Mouse (Mus musculus) ES-Bruce4 (cell line): ENCODE measurements at regions not wholly inside any gene's neighbourhood (a gene's known extent, or its start where the extent isn't known, plus 50 kb on each side); places are given as distances from the start of the nearest gene placed in this dataset.

Source experiments
- H3K27ac ChIP-seq: 2 replicates; pipeline ENCODE4 v1.5.1; 2012; ENCODE audit warnings: low read length, inconsistent platforms; ENCODE audit not compliant: insufficient read depth
- H3K27me3 ChIP-seq: 2 replicates; pipeline ENCODE4 v1.6.1; 2012; ENCODE audit warnings: mild to moderate bottlenecking, low read length, inconsistent platforms; ENCODE audit not compliant: control insufficient read depth, poor library complexity, insufficient read depth, severe bottlenecking
- H3K36me3 ChIP-seq: 2 replicates; pipeline ENCODE4 v1.6.1; 2012; ENCODE audit warnings: inconsistent platforms, mild to moderate bottlenecking, low read length, moderate library complexity; ENCODE audit not compliant: control insufficient read depth, poor library complexity, insufficient read depth, severe bottlenecking
- H3K4me1 ChIP-seq: one replicate; pipeline ENCODE4 v1.8.1; 2011; ENCODE audit warnings: low read length; ENCODE audit not compliant: control insufficient read depth, insufficient read depth
- H3K4me3 ChIP-seq: 2 replicates; pipeline ENCODE4 v1.5.1; 2011; ENCODE audit warnings: low read depth, mild to moderate bottlenecking, low read length
- H3K9ac ChIP-seq: 2 replicates; pipeline ENCODE4 v1.6.1; 2012; ENCODE audit warnings: low read depth, mild to moderate bottlenecking, inconsistent platforms; ENCODE audit not compliant: poor library complexity, severe bottlenecking
- H3K9me3 ChIP-seq: replicated peaks from 2 replicates; pipeline ENCODE4 v1.6.1; 2012; ENCODE audit warnings: mild to moderate bottlenecking, low read length, inconsistent platforms; ENCODE audit not compliant: control insufficient read depth, poor library complexity, insufficient read depth, severe bottlenecking
- CTCF ChIP-seq: IDR thresholded peaks from one replicate; pipeline ENCODE4 v1.8.1; 2011; ENCODE audit warnings: low read depth, low read length
- EP300 ChIP-seq: IDR thresholded peaks from 2 replicates; pipeline ENCODE4 v1.6.1; 2011; ENCODE audit warnings: low read depth, low read length; ENCODE audit not compliant: insufficient read depth
- POLR2A ChIP-seq: IDR thresholded peaks from one replicate; pipeline ENCODE4 v1.8.1; 2011; ENCODE audit warnings: low read length; ENCODE audit not compliant: insufficient read depth

DNA sequence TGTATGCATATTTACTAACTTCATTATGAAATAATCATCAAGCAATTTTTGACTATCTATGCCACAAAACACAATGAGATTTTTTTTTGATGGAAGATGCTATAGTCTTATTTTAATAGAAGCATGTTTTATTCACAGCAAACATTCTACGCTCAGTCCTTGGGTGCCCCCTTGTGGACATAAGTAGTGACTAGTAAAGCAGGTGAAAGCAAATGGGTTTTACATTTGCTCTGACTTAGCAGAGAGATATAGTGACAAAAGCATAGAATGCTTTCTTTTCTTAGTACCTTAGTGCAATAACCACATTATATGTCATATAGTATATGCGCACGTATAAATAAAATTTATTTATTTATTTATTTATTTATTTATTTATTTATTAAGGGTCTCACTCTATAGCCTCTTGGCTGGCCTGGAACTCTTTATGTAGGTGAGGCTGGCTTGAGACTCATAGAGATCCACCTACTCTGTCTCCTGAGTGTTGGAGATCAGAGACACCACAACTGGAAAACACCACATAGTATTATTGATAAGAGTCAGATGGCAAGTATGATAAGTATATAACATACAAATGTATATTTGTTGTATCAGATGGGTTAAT, 136.5 kb upstream of the Arhgap42 start:
- H3K4me3 ChIP-seq = no peak overlapping the region
- no peaks in the 10 kb centered on the region for H3K36me3 ChIP-seq
- no peaks in the 10 kb centered on the region for H3K9me3 ChIP-seq
- no peak for TF ChIP-seq EP300
- TF ChIP-seq CTCF = peak; percentile 13
- H3K4me1 ChIP-seq = no peaks in the 10 kb centered on the region
- H3K27me3 ChIP-seq = no peaks in the 10 kb centered on the region
- H3K9ac ChIP-seq = no peak overlapping the region
- no peak overlapping the region for H3K27ac ChIP-seq

DNA sequence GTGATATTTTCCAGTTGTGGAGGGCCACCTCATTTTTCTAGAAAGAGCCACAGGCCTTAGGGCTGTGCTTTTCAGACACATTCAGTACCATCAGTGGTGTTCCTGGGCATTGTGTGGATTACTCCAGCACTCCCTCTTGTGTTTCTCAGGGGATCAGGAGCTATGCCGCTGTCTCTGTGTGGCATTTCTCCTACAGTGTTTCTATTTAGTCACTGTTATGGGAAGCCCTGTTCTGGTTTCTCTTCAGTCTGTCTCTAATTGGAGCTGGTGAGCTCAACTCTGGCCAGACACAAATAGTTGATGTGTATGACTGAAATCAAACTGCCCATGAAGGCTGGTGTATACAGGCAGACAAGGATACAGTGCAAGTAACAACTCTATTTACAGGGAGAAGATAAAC, 133.7 kb upstream of the Arhgap42 start:
- TF ChIP-seq CTCF = no peak
- TF ChIP-seq EP300 = no peak
- no peak for TF ChIP-seq POLR2A
- no peak overlapping the region for H3K27ac ChIP-seq

DNA sequence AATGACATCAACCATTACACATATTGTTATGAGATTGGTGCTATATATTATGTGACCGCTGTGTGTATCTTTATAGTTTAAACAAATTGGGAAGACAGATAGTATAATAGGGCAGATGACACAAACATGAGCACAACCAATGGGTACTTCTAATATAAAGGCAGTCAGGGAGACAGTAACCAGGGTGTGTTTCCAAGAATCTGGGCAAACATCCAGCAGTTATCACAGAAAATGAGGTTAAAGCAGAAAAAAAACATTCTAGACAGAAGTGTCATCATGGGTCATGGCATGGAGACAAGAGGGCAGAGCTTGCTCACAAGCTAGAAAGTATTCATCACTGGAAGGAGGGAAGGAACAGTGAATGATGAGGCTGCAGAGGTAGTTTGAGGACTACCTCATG, 129.8 kb upstream of the Arhgap42 start:
- Histone ChIP-seq H3K4me1 (no peaks in the 10 kb centered on the region), H3K9ac (no peak overlapping the region), H3K9me3 (no peaks in the 10 kb centered on the region), H3K27me3 (no peaks in the 10 kb centered on the region), H3K36me3 (no peaks in the 10 kb centered on the region), H3K27ac (no peak overlapping the region), H3K4me3 (no peak overlapping the region)
- no peak for TF ChIP-seq CTCF

More for the DNA sequence above, 133.7 kb upstream of the Arhgap42 start:
- Histone ChIP-seq H3K9me3 (no peaks in the 10 kb centered on the region), H3K4me3 (no peak overlapping the region), H3K9ac (no peak overlapping the region), H3K4me1 (no peaks in the 10 kb centered on the region), H3K27me3 (no peaks in the 10 kb centered on the region), H3K36me3 (no peaks in the 10 kb centered on the region)

DNA sequence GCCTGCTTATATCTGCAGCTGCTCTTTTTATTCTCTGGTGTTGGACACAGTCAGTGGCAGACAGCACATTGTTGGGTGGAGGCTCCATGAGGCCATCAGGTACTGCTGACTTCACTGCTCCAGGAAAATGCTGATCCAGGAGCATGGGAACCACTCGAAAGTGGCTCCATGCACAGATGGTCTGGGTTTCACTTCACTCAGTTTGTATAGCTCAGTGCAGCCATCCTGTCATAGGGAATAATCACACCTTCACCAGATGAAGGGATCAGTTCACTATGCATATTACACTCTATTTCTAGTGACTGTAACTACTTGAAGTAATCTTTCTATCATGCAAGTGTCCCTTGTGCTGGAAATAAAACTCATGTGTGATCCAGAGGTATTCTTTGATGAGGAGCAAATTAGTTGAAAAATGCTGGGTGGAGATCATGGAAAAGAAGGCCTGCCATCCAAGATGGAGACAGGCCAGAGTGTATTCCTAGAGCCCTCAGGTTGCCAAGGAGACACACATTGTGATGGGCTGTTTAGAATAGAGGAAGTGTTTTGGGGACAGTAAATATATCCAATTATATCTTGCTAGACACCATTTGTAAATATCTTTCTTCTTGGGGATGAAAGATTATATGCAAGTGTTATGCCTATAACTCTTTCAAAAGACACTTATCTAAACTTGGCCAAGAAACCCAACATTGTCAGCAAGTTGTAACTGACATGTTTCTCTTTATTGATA, 103.7 kb upstream of the Arhgap42 start:
- H3K9me3 ChIP-seq = no peaks in the 10 kb centered on the region
- no peak overlapping the region for H3K9ac ChIP-seq
- no peak overlapping the region for H3K27ac ChIP-seq
- H3K36me3 ChIP-seq = no peaks in the 10 kb centered on the region
- H3K4me3 ChIP-seq = no peak overlapping the region
- TF ChIP-seq EP300 (no peak), POLR2A (no peak), CTCF (no peak)
- no peaks in the 10 kb centered on the region for H3K27me3 ChIP-seq
- no peaks in the 10 kb centered on the region for H3K4me1 ChIP-seq

DNA sequence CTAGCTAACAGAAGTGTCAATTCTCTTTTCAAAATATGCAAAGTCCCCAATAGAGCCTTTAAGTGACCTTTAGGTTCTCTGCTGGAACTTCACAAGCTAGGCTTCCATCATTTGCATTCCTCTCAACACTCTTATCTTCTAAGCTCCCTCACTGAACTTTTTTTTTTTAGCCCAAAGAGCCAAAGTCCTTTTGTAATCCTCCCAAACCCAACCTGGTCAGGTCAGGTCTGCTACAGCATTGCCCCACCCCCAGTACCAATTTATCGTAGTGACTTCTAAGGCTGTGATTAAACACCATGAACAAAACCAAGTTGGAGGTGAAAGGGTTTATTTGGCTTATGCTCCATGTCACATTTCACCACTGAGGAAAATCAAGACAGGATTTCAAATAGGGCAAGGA, 79.7 kb upstream of the Arhgap42 start:
- H3K36me3 ChIP-seq = no peaks in the 10 kb centered on the region
- no peaks in the 10 kb centered on the region for H3K27me3 ChIP-seq
- peaks cover 11% of the 10 kb centered on the region for H3K9me3 ChIP-seq
- no peak overlapping the region for H3K27ac ChIP-seq
- no peak overlapping the region for H3K4me3 ChIP-seq
- TF ChIP-seq CTCF (no peak), EP300 (no peak), POLR2A (no peak)
- no peak overlapping the region for H3K9ac ChIP-seq
- no peaks in the 10 kb centered on the region for H3K4me1 ChIP-seq

DNA sequence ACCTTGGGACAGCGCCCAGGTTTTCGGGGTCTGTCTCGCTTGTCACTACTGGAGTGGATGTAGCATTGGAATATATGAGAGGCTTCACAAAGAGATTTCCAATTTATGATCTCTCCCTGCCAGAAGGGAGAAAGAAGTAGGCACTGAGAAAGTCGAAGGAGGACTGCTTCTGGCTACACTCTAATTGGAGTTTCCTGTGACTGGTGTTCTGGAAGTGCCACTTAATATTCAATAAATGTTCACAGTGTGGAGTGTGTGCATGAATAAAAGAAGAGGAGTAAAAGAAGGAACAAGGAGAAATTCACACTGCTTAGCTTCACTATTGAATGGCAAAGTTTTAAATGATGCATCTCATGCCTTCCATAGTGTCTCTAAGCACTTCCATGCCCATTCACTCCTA, 77.1 kb upstream of the Arhgap42 start:
- H3K4me3 ChIP-seq = no peak overlapping the region

More for the DNA sequence above, 77.1 kb upstream of the Arhgap42 start:
- Histone ChIP-seq H3K9ac (no peak overlapping the region), H3K36me3 (no peaks in the 10 kb centered on the region), H3K4me1 (peaks cover 1% of the 10 kb centered on the region), H3K27ac (no peak overlapping the region), H3K9me3 (peaks cover 27% of the 10 kb centered on the region), H3K27me3 (no peaks in the 10 kb centered on the region)
- TF ChIP-seq POLR2A (no peak), EP300 (no peak)
